Mouse (Mus musculus) limb, embryonic 13.5 days (tissue): ENCODE data around the gene Slfn14. TPM values are rescaled to one million over a fixed set of nuclear protein-coding genes. Genes with fewer than 3 reads are reported as not detected.
"Not testable (repeated sequence)": the region's sequence is repeated elsewhere in the genome, so short reads cannot be mapped to it uniquely, and the experiment has no call there.

Experiments used
- ATAC-seq: fragments of 200-750 bp; cut with Nextera tagmentation; 2 replicates; pipeline ENCODE4 v1.8.0; 2017; ENCODE audit warnings: low read depth, moderate number of reproducible peaks, moderate TSS enrichment; ENCODE audit not compliant: low FRiP score
- H3K27ac ChIP-seq: fragments of 300-500 bp; sonication (generic); 2 replicates; pipeline ENCODE4 v1.5.1; 2015; ENCODE audit warnings: inconsistent platforms, mild to moderate bottlenecking, moderate library complexity
- H3K27me3 ChIP-seq: fragments of 300-500 bp; sonication (generic); 2 replicates; pipeline ENCODE4 v1.6.1; 2015; ENCODE audit warnings: mild to moderate bottlenecking, inconsistent platforms
- H3K36me3 ChIP-seq: fragments of 300-500 bp; sonication (generic); 2 replicates; pipeline ENCODE4 v1.6.1; 2015; ENCODE audit warnings: inconsistent platforms, mild to moderate bottlenecking, moderate library complexity
- H3K4me1 ChIP-seq: fragments of 300-500 bp; sonication (generic); 2 replicates; pipeline ENCODE4 v1.6.1; 2015; ENCODE audit warnings: inconsistent platforms
- H3K4me2 ChIP-seq: fragments of 300-500 bp; sonication (generic); replicated peaks from 2 replicates; pipeline ENCODE4 v1.6.1; 2015; ENCODE audit warnings: inconsistent platforms, mild to moderate bottlenecking, moderate library complexity
- H3K4me3 ChIP-seq: fragments of 300-500 bp; sonication (generic); 2 replicates; pipeline ENCODE4 v1.5.1; 2015; ENCODE audit warnings: moderate library complexity, mild to moderate bottlenecking, inconsistent platforms
- H3K9ac ChIP-seq: fragments of 300-500 bp; sonication (generic); 2 replicates; pipeline ENCODE4 v1.6.1; 2015; ENCODE audit warnings: mild to moderate bottlenecking, inconsistent platforms
- H3K9me3 ChIP-seq: fragments of 300-500 bp; sonication (generic); 2 replicates; pipeline ENCODE4 v1.6.1; 2016; ENCODE audit warnings: inconsistent platforms
- WGBS: fragments of 180-500 bp; shearing (Covaris S2); methylation state at CpG from one replicate; pipeline ENCODE4 v1.1.7; 2015; 5-methylcytosine and 5-hydroxymethylcytosine counted together
- polyA plus RNA-seq: library from polyadenylated mRNA; unstranded; fragments of >200 nt; fragmentation: Nextera tagmentation; extraction: Ambion mirVana; gene quantifications from 2 replicates; pipeline ENCODE4 v1.2.1, GENCODE M21; 2015

Gene Slfn14
- 0.15 and 0.29 TPM in 2 replicates for polyA plus RNA-seq

DNA sequence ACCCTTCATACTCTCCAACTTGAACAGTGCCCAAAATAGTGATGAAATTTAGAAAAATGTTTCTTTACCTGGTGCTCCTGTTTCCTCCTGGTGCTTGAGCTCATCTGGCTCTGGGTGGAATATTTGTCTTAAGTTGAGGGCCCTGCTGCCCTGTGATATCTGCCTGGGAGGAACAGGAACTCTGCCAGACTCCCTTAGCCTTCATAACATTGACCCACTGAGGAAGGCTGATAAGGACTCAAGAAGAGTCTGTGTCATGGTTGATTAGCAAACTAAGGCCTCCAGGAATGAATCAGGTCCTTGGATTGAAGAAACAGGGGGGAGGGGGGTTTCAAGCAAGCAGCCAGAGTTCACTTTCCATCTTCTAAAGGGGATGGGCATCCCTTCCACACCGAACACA is at the start of gene Slfn14:
Slfn14 (minus strand) TSS at position 161 of the 400 bp plus-strand sequence.
- Histone ChIP-seq H3K36me3 (no peaks in the 10 kb centered on the region), H3K27me3 (no peaks in the 10 kb centered on the region), H3K27ac (no peak within 1 kb of the TSS), H3K4me1 (0 out of 2 replicates have a peak, but pooled peaks cover 7% of the 10 kb centered on the region), H3K4me3 (no peak within 1 kb of the TSS), H3K4me2 (no peak within 1 kb of the TSS), H3K9ac (no peak within 1 kb of the TSS), H3K9me3 (no peaks in the 10 kb centered on the region)
- ATAC-seq, result no peak
- WGBS, result 92% methylated on average over 1 of the region's 1 CpGs

DNA sequence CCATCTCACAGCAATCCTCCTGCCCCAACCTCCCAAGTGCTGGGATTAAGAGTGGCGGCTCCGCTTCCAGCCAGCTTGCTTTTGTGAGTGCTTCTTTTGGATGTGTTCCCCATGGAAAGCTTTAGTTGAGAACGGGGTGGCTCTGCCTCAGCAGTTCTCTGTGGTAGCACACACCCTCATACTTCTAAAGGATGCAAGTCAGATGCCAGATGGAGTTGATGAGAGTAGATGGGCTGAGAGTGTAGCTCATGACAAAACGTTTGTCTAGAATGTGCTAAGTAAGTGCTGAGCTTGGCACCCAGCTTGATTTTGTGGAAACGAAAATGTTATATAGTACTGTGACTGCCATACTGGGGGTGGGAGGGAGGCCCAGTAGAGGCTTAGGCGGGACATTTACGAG is 49.3 kb upstream of the Slfn14 start:
- H3K36me3 ChIP-seq, result peaks cover 68% of the 10 kb centered on the region
- no peak overlapping the region for H3K27ac ChIP-seq
- H3K9ac ChIP-seq, result no peak overlapping the region
- ATAC-seq, result no peak
- no peak overlapping the region for H3K4me2 ChIP-seq
- no peak overlapping the region for H3K4me3 ChIP-seq
- H3K27me3 ChIP-seq, result no peaks in the 10 kb centered on the region
- H3K9me3 ChIP-seq, result no peaks in the 10 kb centered on the region
- WGBS, result 84% methylated on average over 7 of the region's 7 CpGs
- no peaks in the 10 kb centered on the region for H3K4me1 ChIP-seq

DNA sequence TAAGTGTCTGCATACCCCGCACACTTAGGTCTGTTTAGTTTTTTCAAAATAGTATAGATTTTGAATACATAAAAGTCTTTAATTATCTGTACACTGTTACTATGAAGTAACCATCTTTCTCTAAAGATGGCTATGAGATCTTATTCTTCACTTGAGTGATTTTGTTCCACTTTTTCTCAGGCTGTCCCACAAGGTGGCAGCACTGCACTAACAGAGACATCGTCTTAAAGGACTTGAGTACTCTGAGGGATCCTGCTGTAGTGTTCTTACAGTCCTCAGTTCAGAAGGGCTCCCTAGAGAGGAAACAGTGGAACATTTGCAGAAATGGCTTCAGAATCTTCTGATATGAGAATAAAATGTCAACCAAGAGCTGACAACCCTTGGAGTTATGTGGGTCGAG is 40.9 kb upstream of the Slfn14 start:
- Histone ChIP-seq H3K9ac (no peak overlapping the region), H3K4me2 (no peak overlapping the region), H3K27ac (no peak overlapping the region), H3K9me3 (no peaks in the 10 kb centered on the region), H3K4me3 (no peak overlapping the region), H3K27me3 (no peaks in the 10 kb centered on the region), H3K4me1 (no peaks in the 10 kb centered on the region), H3K36me3 (peaks cover 64% of the 10 kb centered on the region)
- WGBS, result 62% methylated on average over 3 of the region's 3 CpGs
- no peak for ATAC-seq

DNA sequence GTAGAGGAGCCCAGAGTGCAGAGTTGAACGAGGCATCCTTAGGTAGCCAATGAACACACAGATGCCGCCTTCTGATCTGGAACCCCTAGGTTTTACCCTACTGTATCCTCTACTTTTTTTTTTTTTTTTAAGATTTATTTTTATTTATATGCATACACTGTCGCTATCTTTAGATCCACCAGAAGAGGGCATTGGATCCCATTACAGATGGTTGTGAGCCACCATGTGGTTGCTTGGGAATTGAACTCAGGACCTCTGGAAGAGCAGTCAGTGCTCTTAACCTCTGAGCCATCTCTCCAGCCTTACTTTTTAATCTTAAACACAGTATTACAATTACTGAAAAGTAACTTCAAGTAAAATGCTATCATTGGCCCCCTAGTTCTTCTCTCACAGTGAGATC is 40.2 kb upstream of the Slfn14 start:
- H3K4me1 ChIP-seq, H3K27me3 ChIP-seq, H3K4me3 ChIP-seq, H3K9ac ChIP-seq, H3K9me3 ChIP-seq, H3K27ac ChIP-seq, H3K4me2 ChIP-seq, ATAC-seq: not testable (repeated sequence)
- WGBS, result 89% methylated on average over 3 of the region's 3 CpGs
- H3K36me3 ChIP-seq, result peaks cover 71% of the 10 kb centered on the region

DNA sequence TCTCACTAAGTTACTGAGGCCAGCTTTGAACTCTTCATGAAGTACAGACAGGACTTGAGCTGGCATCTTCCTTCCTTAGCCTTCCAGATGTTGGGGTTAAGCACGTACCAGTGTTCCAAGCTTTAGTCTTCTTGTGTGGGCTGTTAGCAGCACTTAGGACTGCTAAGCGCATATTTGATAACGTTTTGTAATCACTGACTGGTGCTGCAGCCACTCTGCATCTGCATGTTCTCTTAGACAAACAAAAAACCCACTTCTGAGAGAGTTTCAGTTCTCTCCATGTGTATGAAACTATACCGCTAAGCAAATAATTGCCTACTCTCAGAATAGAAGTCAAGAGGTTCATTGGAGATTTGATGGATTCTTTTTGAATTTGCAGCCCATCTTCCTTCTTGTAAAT is 32.5 kb upstream of the Slfn14 start:
- Histone ChIP-seq H3K4me2 (no peak overlapping the region), H3K36me3 (peaks cover 81% of the 10 kb centered on the region), H3K9me3 (no peaks in the 10 kb centered on the region), H3K4me3 (no peak overlapping the region), H3K27ac (no peak overlapping the region), H3K27me3 (no peaks in the 10 kb centered on the region), H3K9ac (no peak overlapping the region), H3K4me1 (no peaks in the 10 kb centered on the region)
- ATAC-seq, result no peak
- 92% methylated on average over 4 of the region's 4 CpGs for WGBS

DNA sequence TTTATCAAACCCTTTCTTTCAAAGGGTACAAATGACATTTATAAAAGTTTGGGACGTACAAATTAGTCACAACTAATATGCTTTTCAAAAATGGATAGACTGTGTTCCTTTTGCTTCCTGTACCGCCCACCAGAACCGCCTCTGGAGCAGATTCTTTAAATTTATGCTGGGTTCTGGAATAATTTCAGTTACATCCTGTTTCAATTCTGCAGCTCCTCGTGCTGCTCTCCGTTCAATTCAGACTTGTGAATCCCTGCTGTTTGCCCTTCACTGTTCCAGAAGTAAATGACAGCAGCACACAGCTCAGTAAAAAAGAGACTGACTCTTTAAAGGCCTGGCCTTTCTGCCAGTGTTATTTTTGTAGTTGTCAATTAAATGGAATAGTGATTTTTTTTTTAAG is 25.9 kb upstream of the Slfn14 start:
- peaks cover 58% of the 10 kb centered on the region for H3K36me3 ChIP-seq
- no peak overlapping the region for H3K9ac ChIP-seq
- H3K4me1 ChIP-seq, result no peaks in the 10 kb centered on the region
- ATAC-seq, result no peak
- no peak overlapping the region for H3K4me2 ChIP-seq
- no peak overlapping the region for H3K27ac ChIP-seq
- H3K4me3 ChIP-seq, result no peak overlapping the region
- 74% methylated on average over 5 of the region's 5 CpGs for WGBS
- no peaks in the 10 kb centered on the region for H3K9me3 ChIP-seq
- H3K27me3 ChIP-seq, result no peaks in the 10 kb centered on the region

DNA sequence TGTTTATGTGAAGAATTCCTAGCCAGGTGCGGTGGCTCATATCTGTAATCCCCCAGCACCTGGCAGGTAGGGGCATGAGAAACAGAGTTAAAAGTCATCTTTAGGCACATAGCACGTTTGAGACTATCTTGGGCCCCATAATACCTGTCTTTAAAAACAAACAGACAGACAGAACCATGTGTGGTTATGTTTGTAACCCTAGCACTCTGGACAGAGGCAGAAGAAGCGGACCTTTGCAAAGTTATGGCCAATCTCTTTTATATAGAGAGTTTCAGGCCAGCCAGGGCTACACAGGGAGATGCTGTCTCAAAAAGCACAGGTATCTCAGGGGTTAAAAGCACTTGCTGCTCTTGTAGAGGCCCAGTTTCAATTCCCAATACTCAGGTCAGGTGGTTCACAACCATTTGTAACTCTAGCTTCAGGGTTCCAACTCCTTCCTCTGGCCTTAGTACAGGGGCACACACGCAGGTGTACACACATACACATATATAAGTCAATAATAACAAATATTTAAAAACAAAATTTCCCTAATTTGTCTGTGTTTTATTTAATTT is 20.3 kb upstream of the Slfn14 start:
- Histone ChIP-seq H3K4me3 (no peak overlapping the region), H3K27me3 (no peaks in the 10 kb centered on the region), H3K27ac (no peak overlapping the region), H3K4me1 (peaks cover 27% of the 10 kb centered on the region), H3K9me3 (no peaks in the 10 kb centered on the region), H3K36me3 (peaks cover 21% of the 10 kb centered on the region), H3K4me2 (no peak overlapping the region), H3K9ac (no peak overlapping the region)
- ATAC-seq, result no peak
- 69% methylated on average over 4 of the region's 4 CpGs for WGBS

DNA sequence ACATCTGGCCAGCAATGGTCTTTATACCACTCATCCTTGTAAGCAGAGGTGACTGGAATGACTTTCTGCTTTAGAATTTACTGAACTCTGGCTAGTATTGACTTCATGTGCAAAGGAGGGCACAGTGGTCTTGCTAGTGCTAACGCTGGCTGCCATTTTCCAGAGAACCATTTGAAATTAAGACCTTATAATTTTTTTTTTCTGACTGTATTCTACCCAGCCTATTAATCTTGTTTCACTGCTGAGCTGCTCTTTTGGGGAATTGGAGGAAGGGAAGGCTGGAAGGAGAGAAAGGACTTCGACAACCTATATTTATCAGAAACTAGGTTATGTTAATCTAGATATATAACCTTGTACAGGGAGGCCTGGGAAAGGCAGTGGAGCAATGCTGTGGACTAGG is 18.0 kb upstream of the Slfn14 start:
- peaks cover 11% of the 10 kb centered on the region for H3K36me3 ChIP-seq
- peaks cover 31% of the 10 kb centered on the region for H3K4me1 ChIP-seq
- H3K9me3 ChIP-seq, result no peaks in the 10 kb centered on the region
- no peaks in the 10 kb centered on the region for H3K27me3 ChIP-seq
- no peak overlapping the region for H3K9ac ChIP-seq
- 80% methylated on average over 2 of the region's 2 CpGs for WGBS
- peak overlapping the region; percentile 83; the same call in 1 of the 2 replicates for H3K4me2 ChIP-seq
- no peak overlapping the region for H3K4me3 ChIP-seq
- no peak for ATAC-seq
- H3K27ac ChIP-seq, result no peak overlapping the region

DNA sequence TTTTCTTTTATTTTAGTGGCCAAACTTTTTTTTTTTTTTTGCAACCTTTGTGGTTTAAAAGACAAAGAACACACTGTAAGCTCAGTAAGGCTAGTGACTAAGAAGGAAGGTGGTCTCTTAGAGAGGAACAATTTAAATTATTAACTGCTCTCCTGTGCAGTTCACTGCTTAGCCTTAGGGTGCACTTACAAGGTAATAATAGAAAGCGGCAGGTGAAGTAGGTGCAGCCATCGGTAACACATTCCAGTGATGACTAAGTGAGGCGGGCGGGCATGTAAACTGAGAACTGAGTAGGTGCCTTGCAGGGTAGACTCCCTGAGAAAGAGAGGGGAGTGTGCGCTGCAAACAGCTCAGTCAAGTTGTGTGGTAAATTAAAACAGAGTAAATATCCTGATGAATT is 17.2 kb upstream of the Slfn14 start:
- no peak for ATAC-seq
- peaks cover 31% of the 10 kb centered on the region for H3K4me1 ChIP-seq
- H3K4me3 ChIP-seq, result peak overlapping the region; percentile 92
- WGBS, result 27% methylated on average over 5 of the region's 5 CpGs
- H3K27ac ChIP-seq, result no peak overlapping the region
- H3K27me3 ChIP-seq, result no peaks in the 10 kb centered on the region
- H3K36me3 ChIP-seq, result peaks cover 9% of the 10 kb centered on the region
- H3K9me3 ChIP-seq, result no peaks in the 10 kb centered on the region
- H3K4me2 ChIP-seq, result peak overlapping the region; percentile 83
- H3K9ac ChIP-seq, result peak overlapping the region; percentile 46; the same call in 1 of the 2 replicates

DNA sequence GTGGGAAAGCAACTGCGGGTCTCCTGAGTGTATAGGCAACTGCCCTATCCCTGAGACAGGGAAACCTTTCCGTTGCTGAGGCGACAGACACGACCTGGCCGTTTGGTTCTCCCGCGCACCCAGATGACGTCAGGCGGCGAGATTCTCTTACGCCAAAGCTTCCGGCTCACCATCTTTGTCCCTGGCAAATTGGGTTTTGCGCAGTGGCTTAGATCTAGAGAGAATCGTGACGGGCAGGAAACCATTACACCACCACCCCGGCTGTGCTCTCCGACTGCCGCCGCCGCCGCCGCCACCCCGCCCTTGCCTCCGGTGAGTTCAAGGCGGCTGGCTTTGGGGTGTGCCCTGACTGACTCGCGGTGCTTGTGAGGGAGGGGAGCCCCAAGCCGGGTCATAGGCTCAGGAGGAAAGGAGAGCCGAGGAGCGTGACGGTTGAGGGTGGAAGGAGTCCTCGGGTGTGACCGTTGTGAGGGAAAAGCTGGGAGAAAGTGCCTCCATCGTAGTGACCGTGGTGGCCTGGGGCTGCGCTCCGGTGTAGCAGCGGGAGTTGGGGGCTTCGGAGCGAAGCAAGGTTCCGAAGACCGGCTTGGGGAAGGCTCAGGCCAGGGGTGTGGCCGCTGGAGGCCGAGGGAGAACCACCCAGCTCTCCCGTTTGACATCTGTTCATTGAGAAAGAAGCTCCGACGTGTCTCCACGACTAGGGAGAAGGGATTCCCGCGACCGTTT is 16.2 kb upstream of the Slfn14 start, which contains the start of gene Pex12:
Pex12 (minus strand) TSS at position 61 of the 726 bp plus-strand sequence.
- peak within 1 kb of the TSS; percentile 95 for H3K27ac ChIP-seq
- H3K9ac ChIP-seq, result peak within 1 kb of the TSS; percentile 91
- H3K4me2 ChIP-seq, result peak within 1 kb of the TSS; percentile 83
- no peaks in the 10 kb centered on the region; the same call in 1 of the 2 replicates for H3K36me3 ChIP-seq
- H3K27me3 ChIP-seq, result no peaks in the 10 kb centered on the region
- ATAC-seq, result peak; percentile 75
- WGBS, result under 1% methylated on average over 51 of the region's 51 CpGs
- peak within 1 kb of the TSS; percentile 92 for H3K4me3 ChIP-seq
- H3K4me1 ChIP-seq, result peaks cover 37% of the 10 kb centered on the region
- no peaks in the 10 kb centered on the region for H3K9me3 ChIP-seq

DNA sequence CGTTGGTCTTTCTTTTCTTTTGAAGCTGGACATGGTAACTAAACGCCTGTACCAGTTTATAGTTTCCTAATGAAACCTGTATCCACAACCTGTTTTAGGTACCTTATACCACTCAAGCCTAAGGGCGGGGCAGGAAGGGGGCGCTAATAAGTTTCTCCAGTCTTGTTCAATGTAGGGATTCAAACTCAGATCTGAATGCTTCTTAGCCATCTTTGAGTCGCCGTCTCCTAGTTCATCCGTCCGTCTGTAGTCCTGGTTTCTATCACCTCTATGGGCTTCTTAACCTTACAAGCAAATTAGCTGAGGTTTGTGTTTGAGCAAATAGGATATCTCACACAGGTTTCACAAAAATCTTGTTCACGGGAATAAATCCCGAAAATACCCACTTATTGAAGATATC is 15.6 kb upstream of the Slfn14 start:
- H3K36me3 ChIP-seq, result peaks cover 6% of the 10 kb centered on the region
- H3K9ac ChIP-seq, result peak overlapping the region; percentile 91
- peak overlapping the region; percentile 95 for H3K27ac ChIP-seq
- WGBS, result 6% methylated on average over 10 of the region's 10 CpGs
- H3K4me1 ChIP-seq, result peaks cover 42% of the 10 kb centered on the region
- no peaks in the 10 kb centered on the region for H3K27me3 ChIP-seq
- H3K9me3 ChIP-seq, result no peaks in the 10 kb centered on the region
- H3K4me2 ChIP-seq, result peak overlapping the region; percentile 83
- peak overlapping the region; percentile 92 for H3K4me3 ChIP-seq
- no peak for ATAC-seq

DNA sequence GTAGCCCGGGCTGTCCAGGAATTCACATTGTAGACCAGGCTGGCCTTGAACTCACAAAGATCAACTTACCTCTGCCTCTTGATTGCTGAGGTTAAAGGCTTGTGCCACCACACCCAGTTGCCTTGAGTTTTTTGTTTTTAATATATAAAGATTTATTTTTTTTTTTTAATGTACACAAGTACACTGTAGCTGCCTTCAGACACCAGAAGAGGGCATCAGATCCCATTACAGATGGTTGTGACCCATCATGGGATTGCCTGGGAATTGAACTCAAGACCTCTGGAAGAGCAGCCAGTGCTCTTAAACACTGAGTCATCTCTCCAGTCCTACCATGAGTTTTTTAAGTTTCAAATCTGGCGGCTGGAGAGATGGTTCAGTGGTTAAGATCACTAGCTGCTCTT is 14.9 kb upstream of the Slfn14 start:
- Histone ChIP-seq H3K27ac (no peak overlapping the region), H3K4me2 (0 out of 2 replicates have a peak overlapping the region, but pooled peaks have one; percentile 83), H3K36me3 (peaks cover 13% of the 10 kb centered on the region), H3K4me1 (peaks cover 44% of the 10 kb centered on the region), H3K9me3 (no peaks in the 10 kb centered on the region), H3K27me3 (no peaks in the 10 kb centered on the region), H3K9ac (no peak overlapping the region), H3K4me3 (no peak overlapping the region)
- ATAC-seq, result no peak
- WGBS, result 61% methylated on average over 2 of the region's 2 CpGs
